Mouse (Mus musculus) embryonic facial prominence, embryonic 14.5 days (tissue): ENCODE results near the gene Olfr159. TPM values are rescaled to one million over a fixed set of nuclear protein-coding genes. Genes with fewer than 3 reads are reported as not detected.
A peak's percentile ranks its signal among the peaks of the same experiment; 100 is the strongest.

Experiments
- ATAC-seq: fragments of 200-750 bp; cut with Nextera tagmentation; 2 replicates; pipeline ENCODE4 v1.8.0; 2017; ENCODE audit warnings: low read depth, moderate number of reproducible peaks, moderate TSS enrichment
- DNase-seq: peaks from one replicate; pipeline ENCODE4 v3.0.0-alpha.2; 2015; ENCODE audit warnings: low spot score
- H3K27ac ChIP-seq: fragments of 300-500 bp; sonication (generic); replicated peaks from 2 replicates; pipeline ENCODE4 v1.5.1; 2014; ENCODE audit warnings: low read depth, mild to moderate bottlenecking, low read length, moderate library complexity
- H3K27me3 ChIP-seq: fragments of 300-500 bp; sonication (generic); replicated peaks from 2 replicates; pipeline ENCODE4 v1.6.1; 2014; ENCODE audit warnings: low read length; ENCODE audit not compliant: control insufficient read depth, insufficient read depth
- H3K36me3 ChIP-seq: fragments of 300-500 bp; sonication (generic); 2 replicates; pipeline ENCODE4 v1.6.1; 2014; ENCODE audit warnings: low read length, mixed read lengths; ENCODE audit not compliant: control insufficient read depth, insufficient read depth
- H3K4me1 ChIP-seq: fragments of 300-500 bp; sonication (generic); 2 replicates; pipeline ENCODE4 v1.6.1; 2014; ENCODE audit warnings: antibody characterized with exemption, low read length; ENCODE audit not compliant: control insufficient read depth, insufficient read depth
- H3K4me2 ChIP-seq: fragments of 300-500 bp; sonication (generic); 2 replicates; pipeline ENCODE4 v1.6.1; 2014; ENCODE audit warnings: low read depth, mild to moderate bottlenecking, low read length, moderate library complexity, mixed read lengths
- H3K4me3 ChIP-seq: fragments of 300-500 bp; sonication (generic); 2 replicates; pipeline ENCODE4 v1.5.1; 2014; ENCODE audit warnings: low read depth, mild to moderate bottlenecking, low read length
- H3K9ac ChIP-seq: fragments of 300-500 bp; sonication (generic); 2 replicates; pipeline ENCODE4 v1.6.1; 2014; ENCODE audit warnings: low read depth, mild to moderate bottlenecking, low read length, moderate library complexity, mixed read lengths
- H3K9me3 ChIP-seq: fragments of 300-500 bp; sonication (generic); 2 replicates; pipeline ENCODE4 v1.6.1; 2016; ENCODE audit warnings: low read length; ENCODE audit not compliant: control insufficient read depth
- WGBS: fragments of 180-500 bp; shearing (Covaris S2); extraction: QIAGEN DNeasy Blood & Tissue Kit; methylation state at CpG from one replicate; pipeline ENCODE4 v1.1.7; 2014; 5-methylcytosine and 5-hydroxymethylcytosine counted together
- polyA plus RNA-seq: library from polyadenylated mRNA; unstranded; fragments of >200 nt; fragmentation: Nextera tagmentation; extraction: Ambion mirVana; gene quantifications from 2 replicates; pipeline ENCODE4 v1.2.1, GENCODE M21; 2014

Gene Olfr159
- polyA plus RNA-seq, 1 experiment from 2014 or later: not detected

GRCm38 (mm10) chr4:43727718-43728575, 42.9 kb downstream of the Olfr159 start:
- DNase-seq (no peak), ATAC-seq (no peak)
- no peak overlapping the region for H3K4me2 ChIP-seq
- no peaks in the 10 kb centered on the region for H3K27me3 ChIP-seq
- H3K4me3 ChIP-seq: no peak overlapping the region
- no peaks in the 10 kb centered on the region for H3K9me3 ChIP-seq
- peaks cover 15% of the 10 kb centered on the region; the same call in 1 of the 2 replicates for H3K4me1 ChIP-seq
- H3K27ac ChIP-seq: no peak overlapping the region
- 68% methylated on average over 7 of the region's 7 CpGs for WGBS
- no peaks in the 10 kb centered on the region for H3K36me3 ChIP-seq
- no peak overlapping the region for H3K9ac ChIP-seq

DNA sequence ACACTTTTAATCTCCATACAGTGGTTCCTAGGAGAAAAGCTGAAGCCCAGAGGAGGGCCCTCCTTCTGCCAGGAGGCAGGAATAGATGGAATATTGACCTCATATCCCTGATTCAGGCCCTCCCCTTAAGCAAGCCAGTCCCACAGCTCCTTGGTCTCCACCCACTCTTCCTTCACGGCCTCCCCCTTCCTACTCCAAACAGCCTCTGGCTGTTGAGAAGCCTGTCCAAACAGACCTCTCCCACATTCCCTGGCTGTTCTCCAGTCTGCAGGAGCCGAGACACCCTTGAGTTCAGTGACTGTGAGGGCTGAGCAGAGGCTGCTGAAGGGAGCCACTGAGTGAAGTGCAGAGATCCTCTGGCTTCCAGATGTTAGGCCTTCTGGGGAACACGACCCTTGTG, 43.8 kb downstream of the Olfr159 start, which contains the start of gene Hrct1:
TSS of gene Hrct1 (plus strand) at position 194 of the 400 bp plus-strand sequence.
- Histone ChIP-seq H3K27me3 (no peaks in the 10 kb centered on the region), H3K27ac (no peak within 1 kb of the TSS), H3K4me2 (no peak within 1 kb of the TSS), H3K4me1 (peaks cover 15% of the 10 kb centered on the region; the same call in 1 of the 2 replicates), H3K36me3 (no peaks in the 10 kb centered on the region), H3K9me3 (no peaks in the 10 kb centered on the region), H3K9ac (no peak within 1 kb of the TSS), H3K4me3 (no peak within 1 kb of the TSS)
- ATAC-seq (peak; percentile 84), DNase-seq (peak; percentile 91)
- WGBS: 19% methylated on average over 3 of the region's 3 CpGs

DNA sequence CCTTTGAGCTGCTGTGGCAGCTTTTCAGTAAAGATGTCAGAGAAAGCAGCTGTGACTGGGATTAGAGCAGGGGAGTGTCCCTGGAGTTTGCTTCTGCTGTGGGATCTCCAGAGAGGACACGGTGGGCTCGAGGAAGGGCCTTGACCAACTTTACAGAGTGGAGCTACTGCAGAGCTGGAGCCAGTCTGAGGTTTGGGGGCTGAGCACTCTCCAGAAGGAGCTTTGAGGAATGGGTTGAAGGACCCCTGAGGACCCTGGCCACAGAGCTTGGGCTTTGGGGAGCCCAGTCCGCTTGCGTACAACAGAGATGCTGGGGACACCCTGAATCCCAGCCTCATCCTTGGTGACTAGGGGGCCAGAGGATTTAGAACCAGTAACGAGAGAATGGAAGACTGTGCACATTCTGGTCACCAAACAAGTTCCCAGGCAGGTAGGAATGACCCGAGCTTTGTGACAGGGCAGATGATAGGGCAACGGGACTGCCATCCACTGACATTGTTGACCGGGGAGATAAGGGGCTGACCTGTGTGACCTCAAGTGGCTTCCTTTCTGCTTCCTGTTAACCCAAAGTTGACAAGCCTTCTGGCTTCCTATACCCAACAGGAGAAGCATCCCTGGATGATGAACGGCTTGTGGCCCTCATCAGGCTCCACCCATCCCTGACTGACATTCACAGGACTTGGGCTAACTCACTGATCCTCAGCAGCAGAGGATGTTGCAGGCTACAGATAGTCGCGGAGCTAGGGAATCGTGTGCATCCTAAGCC, 44.4 kb downstream of the Olfr159 start:
- Histone ChIP-seq H3K27ac (no peak overlapping the region), H3K4me2 (no peak overlapping the region), H3K4me3 (no peak overlapping the region), H3K9me3 (no peaks in the 10 kb centered on the region), H3K4me1 (peaks cover 15% of the 10 kb centered on the region; the same call in 1 of the 2 replicates), H3K36me3 (no peaks in the 10 kb centered on the region), H3K9ac (no peak overlapping the region), H3K27me3 (no peaks in the 10 kb centered on the region)
- no peak for DNase-seq
- 57% methylated on average over 12 of the region's 12 CpGs for WGBS
- no peak for ATAC-seq

DNA sequence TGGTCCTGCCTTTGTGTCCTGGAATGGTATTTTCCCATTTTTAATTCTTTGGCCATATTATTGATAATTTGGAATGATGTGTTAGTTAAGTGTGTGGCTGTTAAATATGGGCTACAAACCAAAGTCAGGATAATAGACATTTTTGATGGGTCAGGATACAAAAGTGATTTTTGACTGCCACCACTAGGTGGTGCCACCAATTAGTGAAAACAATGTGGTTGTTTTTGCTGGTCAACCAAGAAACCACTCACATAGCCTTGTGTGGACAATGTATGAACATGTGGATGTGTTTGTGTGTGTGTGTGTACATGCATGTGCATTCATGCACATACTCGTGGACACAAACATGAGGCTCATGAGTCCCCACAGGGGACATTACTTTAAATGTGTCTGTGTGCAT, 46.0 kb downstream of the Olfr159 start:
- H3K27me3 ChIP-seq: no peaks in the 10 kb centered on the region
- H3K4me2 ChIP-seq: no peak overlapping the region
- H3K4me3 ChIP-seq: no peak overlapping the region
- DNase-seq (peak; percentile 43), ATAC-seq (no peak)
- H3K9me3 ChIP-seq: no peaks in the 10 kb centered on the region
- H3K9ac ChIP-seq: no peak overlapping the region
- H3K36me3 ChIP-seq: no peaks in the 10 kb centered on the region
- H3K27ac ChIP-seq: no peak overlapping the region
- peaks cover 15% of the 10 kb centered on the region; the same call in 1 of the 2 replicates for H3K4me1 ChIP-seq
- WGBS: 42% methylated on average over 1 of the region's 1 CpGs

- Histone ChIP-seq H3K27me3 (no peaks in the 10 kb centered on the region), H3K4me1 (peaks cover 5% of the 10 kb centered on the region; the same call in 1 of the 2 replicates), H3K4me2 (no peak overlapping the region), H3K4me3 (no peak overlapping the region), H3K9me3 (no peaks in the 10 kb centered on the region), H3K27ac (no peak overlapping the region), H3K9ac (no peak overlapping the region), H3K36me3 (no peaks in the 10 kb centered on the region)
- ATAC-seq: no peak
- 90% methylated on average over 4 of the region's 4 CpGs for WGBS
- no peak for DNase-seq
These were observed 48.6 kb downstream of the Olfr159 start for GRCm38 (mm10) chr4:43722191-43722590.

DNA sequence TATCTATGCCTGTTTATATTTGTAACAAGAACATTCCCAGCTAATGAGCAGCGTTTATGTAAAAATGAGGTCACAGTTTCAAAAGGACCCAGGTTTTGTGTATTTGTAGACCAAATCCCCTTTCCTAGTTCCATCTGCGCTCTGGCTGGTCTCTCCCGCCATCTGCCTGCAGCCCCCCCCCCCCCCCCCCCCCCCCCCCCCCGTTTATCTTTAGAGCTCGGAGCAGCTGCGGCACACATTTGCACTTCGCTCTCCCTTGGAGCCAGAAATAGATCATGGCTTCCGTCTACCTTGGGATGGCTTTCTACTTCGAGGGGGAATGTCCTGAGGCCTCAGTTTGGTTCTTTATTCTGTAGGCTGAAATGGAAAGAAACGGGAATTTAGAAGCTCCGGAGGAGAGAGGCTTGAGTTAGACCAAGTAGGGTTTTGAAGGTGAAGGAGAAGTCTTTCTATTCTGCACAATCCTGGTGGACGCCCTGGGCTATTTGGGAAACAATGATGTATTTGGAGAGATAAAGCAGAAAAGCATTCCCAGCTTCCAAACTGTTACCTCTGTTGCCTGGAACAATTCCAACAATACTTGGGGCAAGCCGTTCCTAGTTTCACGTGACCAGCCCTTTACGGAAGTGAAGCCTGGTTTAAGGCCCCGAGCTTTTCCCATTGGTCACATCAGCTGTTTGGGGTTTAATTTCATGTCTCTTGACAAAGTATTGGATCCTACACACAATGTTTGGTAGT, 50.1 kb downstream of the Olfr159 start:
- DNase-seq: peak; percentile 52
- no peak overlapping the region for H3K9ac ChIP-seq

More for the DNA sequence above, 50.1 kb downstream of the Olfr159 start:
- Histone ChIP-seq H3K27me3 (no peaks in the 10 kb centered on the region), H3K27ac (peak overlapping the region; percentile 67), H3K9me3 (no peaks in the 10 kb centered on the region), H3K4me3 (no peak overlapping the region), H3K36me3 (no peaks in the 10 kb centered on the region), H3K4me2 (no peak overlapping the region), H3K4me1 (no peaks in the 10 kb centered on the region)
- peak; percentile 26; the same call in 1 of the 2 replicates for ATAC-seq
- WGBS: 41% methylated on average over 14 of the region's 16 CpGs

Other genes starting within 250 kb of the Olfr159 start
- gene Tpm2, start 247.2 kb downstream of the Olfr159 start, polyA plus RNA-seq: 811 and 1,069 TPM in 2 replicates
- gene Creb3, start 208.7 kb downstream of the Olfr159 start, polyA plus RNA-seq: 79.6 and 83.0 TPM in 2 replicates
- gene Tln1, start 208.3 kb downstream of the Olfr159 start, polyA plus RNA-seq: 67.8 and 70.2 TPM in 2 replicates
- 25.1 and 25.7 TPM in 2 replicates for gene Rgp1, start 192.3 kb downstream of the Olfr159 start, polyA plus RNA-seq
- 15.1 and 19.1 TPM in 2 replicates for gene Gba2, start 192.1 kb downstream of the Olfr159 start, polyA plus RNA-seq
- gene Msmp, start 186.5 kb downstream of the Olfr159 start, polyA plus RNA-seq: 1.3 and 1.5 TPM in 2 replicates
- 23.0 and 24.6 TPM in 2 replicates for gene Npr2, start 139.1 kb downstream of the Olfr159 start, polyA plus RNA-seq
- gene Spag8, start 117.4 kb downstream of the Olfr159 start, polyA plus RNA-seq: 1.5 and 4.0 TPM in 2 replicates
- 80.2 and 86.2 TPM in 2 replicates for gene Hint2, start 114.5 kb downstream of the Olfr159 start, polyA plus RNA-seq
- 2.7 and 3.4 TPM in 2 replicates for gene Tmem8b, start 102.0 kb downstream of the Olfr159 start, polyA plus RNA-seq
- 3.9 and 4.3 TPM in 2 replicates for gene Fam221b, start 101.9 kb downstream of the Olfr159 start, polyA plus RNA-seq
- not detected in 2 replicates for gene Olfr70, start 70.2 kb downstream of the Olfr159 start, polyA plus RNA-seq
- 0.10 and 0.37 TPM in 2 replicates for gene Olfr71, start 60.8 kb downstream of the Olfr159 start, polyA plus RNA-seq
- gene Hrct1, start 43.8 kb downstream of the Olfr159 start, polyA plus RNA-seq: 1.4 and 2.1 TPM in 2 replicates
- 0.04 and 0.05 TPM in 2 replicates for gene Spaar, start 41.0 kb downstream of the Olfr159 start, polyA plus RNA-seq
- not detected in 2 replicates for gene Olfr156, start 52.9 kb upstream of the Olfr159 start, polyA plus RNA-seq
- gene Olfr157, start 69.2 kb upstream of the Olfr159 start, polyA plus RNA-seq: not detected in 2 replicates
- gene Olfr155, start 80.6 kb upstream of the Olfr159 start, polyA plus RNA-seq: not detected in 2 replicates
- 42.3 and 47.3 TPM in 2 replicates for gene Reck, start 104.5 kb upstream of the Olfr159 start, polyA plus RNA-seq
- gene Glipr2, start 186.4 kb upstream of the Olfr159 start, polyA plus RNA-seq: 121 and 129 TPM in 2 replicates
- not detected in 2 replicates for gene Ccin, start 212.5 kb upstream of the Olfr159 start, polyA plus RNA-seq
- gene Clta, start 233.4 kb upstream of the Olfr159 start, polyA plus RNA-seq: 254 and 258 TPM in 2 replicates